Mouse (Mus musculus) liver, embryonic 14.5 days (tissue): Measurements from ENCODE around the gene Bzw2.

Source experiments
- CTCF ChIP-seq: IDR thresholded peaks from 2 replicates; pipeline ENCODE4 v1.5.1; 2016; ENCODE audit warnings: antibody characterized with exemption, low read depth, control low read depth
- EP300 ChIP-seq: IDR thresholded peaks from 2 replicates; pipeline ENCODE4 v1.6.1; 2016; ENCODE audit warnings: antibody characterized with exemption, low read depth

- TF ChIP-seq CTCF, result no peak
- TF ChIP-seq EP300, result no peak
Observed at GRCm38 (mm10) chr12:36129826-36130225, 28.1 kb downstream of the Bzw2 start.
